In genomic region chr11:65779578-65779977, GRCm38 (mm10) we compare ENCODE assay signal across 28 mouse cellular contexts. TPM values are rescaled to one million over a fixed set of nuclear protein-coding genes. Genes with fewer than 3 reads are reported as not detected.
DNase-seq lines count a peak whose midpoint lies in the region; ATAC-seq and TF ChIP-seq lines count a peak whose summit lies in the region.
"Had no signal": no experiment of that assay in that cellular context is flagged by ENCODE, and none has a peak within 500 bp of the region (broad histone marks: within the 10 kb centered on the region; RNA-seq: fewer than 3 reads in every experiment).

No protein-coding gene starts in this region.

- no peak overlapping the region for H3ac ChIP-seq in myocyte (ENCODE audit: control insufficient read depth, insufficient read length)

- ATAC-seq in frontal cortex, adult (ENCODE audit: low TSS enrichment), result 0 out of 2 replicates have a peak, but pooled peaks have one; percentile 7
- no peak for ATAC-seq in heart, embryonic 13.5 days (ENCODE audit: extremely low read depth, insufficient number of reproducible peaks, low FRiP score, low TSS enrichment)
- ATAC-seq in liver, embryonic 12.5 days, result no peak
- no peak for ATAC-seq in liver, embryonic 11.5 days (replicated peaks; ENCODE audit: low FRiP score)
- ATAC-seq: forebrain, embryonic 15.5 days; hindbrain, embryonic 16.5 days; intestine, embryonic 15.5 days; Patski had no signal

- no peak overlapping the region for H3K4me3 ChIP-seq in heart, embryonic 13.5 days
- no peak overlapping the region for H3K4me3 ChIP-seq in liver, embryonic 12.5 days
- H3K4me3 ChIP-seq in liver, embryonic 11.5 days (ENCODE audit: low read depth, low read length), result no peak overlapping the region
- no peak overlapping the region for H3K4me3 ChIP-seq in myocyte
- H3K4me3 ChIP-seq: embryonic facial prominence, embryonic 13.5 days; erythroblast, embryonic 14.5 days; forebrain, embryonic 12.5 days; forebrain, embryonic 15.5 days; heart, embryonic 10.5 days; hindbrain, embryonic 10.5 days; hindbrain, embryonic 13.5 days; intestine, embryonic 15.5 days had no signal

- H3K9ac ChIP-seq in heart, embryonic 13.5 days, result no peak overlapping the region
- H3K9ac ChIP-seq in liver, embryonic 12.5 days, result no peak overlapping the region
- H3K9ac ChIP-seq in liver, embryonic 11.5 days (ENCODE audit: low read depth, low read length), result no peak overlapping the region
- H3K9ac ChIP-seq: embryonic facial prominence, embryonic 13.5 days; forebrain, embryonic 12.5 days; forebrain, embryonic 15.5 days; hindbrain, embryonic 13.5 days; intestine, embryonic 15.5 days had no signal

- peaks cover 14% of the 10 kb centered on the region for H3K36me3 ChIP-seq in heart, embryonic 13.5 days
- H3K36me3 ChIP-seq in liver, embryonic 12.5 days, result peaks cover 21% of the 10 kb centered on the region
- peaks cover 10% of the 10 kb centered on the region; the same call in 1 of the 2 replicates for H3K36me3 ChIP-seq in liver, embryonic 11.5 days (ENCODE audit: control insufficient read depth, insufficient read depth, low read length)
- peaks cover 5% of the 10 kb centered on the region for H3K36me3 ChIP-seq in myocyte (ENCODE audit: control insufficient read depth, insufficient read depth)
- H3K36me3 ChIP-seq: intestine, embryonic 15.5 days had no signal

- intact Hi-C loops in heart, postnatal 14 days (cut with DNase I), result no loop called here

- H3K27me3 ChIP-seq in heart, embryonic 13.5 days (replicated peaks), result no peaks in the 10 kb centered on the region
- no peaks in the 10 kb centered on the region for H3K27me3 ChIP-seq in liver, embryonic 12.5 days (replicated peaks)
- no peaks in the 10 kb centered on the region for H3K27me3 ChIP-seq in liver, embryonic 11.5 days (replicated peaks; ENCODE audit: control insufficient read depth, insufficient read depth, low read length)
- no peaks in the 10 kb centered on the region for H3K27me3 ChIP-seq in myocyte (ENCODE audit: control insufficient read depth, insufficient read depth, insufficient read length)
- H3K27me3 ChIP-seq: CH12.LX; embryonic facial prominence, embryonic 13.5 days; forebrain, embryonic 12.5 days; forebrain, embryonic 15.5 days; hindbrain, embryonic 13.5 days; intestine, embryonic 15.5 days; Patski had no signal

- peaks cover 81% of the 10 kb centered on the region for H3K79me2 ChIP-seq in myocyte (ENCODE audit: control insufficient read depth, insufficient read depth)

- no peak for TF ChIP-seq POLR2A in myocyte (IDR thresholded peaks at IDR 0.05; ENCODE audit: insufficient read length, low read depth)

- H3K9me3 ChIP-seq in heart, embryonic 13.5 days, result no peaks in the 10 kb centered on the region
- no peaks in the 10 kb centered on the region for H3K9me3 ChIP-seq in liver, embryonic 12.5 days (replicated peaks)
- H3K9me3 ChIP-seq in liver, embryonic 11.5 days (ENCODE audit: control insufficient read depth, low read length), result no peaks in the 10 kb centered on the region
- H3K9me3 ChIP-seq: embryonic facial prominence, embryonic 13.5 days; forebrain, embryonic 12.5 days; forebrain, embryonic 15.5 days; G1E; heart, embryonic 10.5 days; hindbrain, embryonic 10.5 days; hindbrain, embryonic 13.5 days; intestine, embryonic 15.5 days had no signal

- 100% methylated on average over 1 of the region's 1 CpGs for whole genome bisulfite sequencing in heart, embryonic 13.5 days
- 80% methylated on average over 1 of the region's 1 CpGs for WGBS in liver, embryonic 12.5 days (ENCODE audit: insufficient replicate concordance)
- WGBS in liver, embryonic 11.5 days, result 89% methylated on average over 1 of the region's 1 CpGs

- no peak for DNase-seq in frontal cortex, postnatal 25 days (ENCODE audit: low spot score in 2 of 2)
- no peak for DNase-seq in heart, postnatal 14 days
- no peak for DNase-seq in liver, embryonic 11.5 days (ENCODE audit: low spot score)
- DNase-seq in urinary bladder, postnatal 10 days (ENCODE audit: low spot score), result no peak
- DNase-seq: adrenal gland, postnatal 10 days; B cell, adult 2 months; cerebellum, adult 11 months; cerebellum, adult 9-11 months; cerebellum, postnatal 25 days; gastrocnemius, postnatal 25 days; heart, postnatal 36 days; kidney, adult 11 months had no signal

- 0 out of 2 replicates have a peak overlapping the region, but pooled peaks have one; percentile 22 for H3K27ac ChIP-seq in heart, embryonic 13.5 days (replicated peaks)
- H3K27ac ChIP-seq in liver, embryonic 12.5 days, result 0 out of 2 replicates have a peak overlapping the region, but pooled peaks have one; percentile 20
- H3K27ac ChIP-seq in liver, embryonic 11.5 days (ENCODE audit: low read depth, low read length), result no peak overlapping the region
- H3K27ac ChIP-seq: forebrain, embryonic 12.5 days; forebrain, embryonic 15.5 days; heart, embryonic 10.5 days; hindbrain, embryonic 10.5 days; hindbrain, embryonic 13.5 days; intestine, embryonic 15.5 days had no signal

- no peak overlapping the region for H3K4me2 ChIP-seq in heart, embryonic 13.5 days
- H3K4me2 ChIP-seq in liver, embryonic 12.5 days, result no peak overlapping the region
- H3K4me2 ChIP-seq in liver, embryonic 11.5 days, result no peak overlapping the region
- peak overlapping the region; percentile 33 for H3K4me2 ChIP-seq in myocyte (ENCODE audit: low read depth)
- H3K4me2 ChIP-seq: embryonic facial prominence, embryonic 13.5 days; forebrain, embryonic 12.5 days; forebrain, embryonic 15.5 days; hindbrain, embryonic 13.5 days; intestine, embryonic 15.5 days had no signal

- peaks cover 54% of the 10 kb centered on the region for H3K4me1 ChIP-seq in heart, embryonic 13.5 days
- peaks cover 67% of the 10 kb centered on the region for H3K4me1 ChIP-seq in liver, embryonic 12.5 days
- peaks cover 18% of the 10 kb centered on the region for H3K4me1 ChIP-seq in liver, embryonic 11.5 days (replicated peaks; ENCODE audit: control insufficient read depth, insufficient read depth, low read length)
- H3K4me1 ChIP-seq: hindbrain, embryonic 10.5 days had no signal

TF ChIP-seq in myocyte, 11 proteins besides CTCF, POLR2A, EP300 and RAD21:
- TF ChIP-seq REST (IDR thresholded peaks at IDR 0.05; ENCODE audit: insufficient read depth, insufficient read length) (no peak), MYOD1 (IDR thresholded peaks at IDR 0.05; ENCODE audit: control insufficient read depth in 1 of 3, insufficient read length in 2 of 3, low read depth in 2 of 3) (peak in 1 of 3 experiments; percentile 63)

RNA-seq across cellular contexts. Expression of gene Map2k4, which starts 8.5 kb away (rescaled TPM):
- 62.3 and 63.5 TPM in 2 replicates for polyA plus RNA-seq in heart, embryonic 13.5 days (2015; fragmentation: Nextera tagmentation; extraction: Ambion mirVana)
- 10 to 100 TPM; 47.4 to 47.5 TPM for total RNA-seq in heart, postnatal 14 days (2021)
- 43.6 and 44.3 TPM in 2 replicates for polyA plus RNA-seq in liver, embryonic 12.5 days (2016; fragmentation: Nextera tagmentation; extraction: Ambion mirVana)
- polyA plus RNA-seq in liver, embryonic 11.5 days (2014; fragmentation: Nextera tagmentation; extraction: Ambion mirVana), result 63.7 and 69.9 TPM in 2 replicates
- polyA plus RNA-seq in myocyte (2012; fragmentation: generic; extraction: Trizol), result 29.1 TPM

RNA-seq across cellular contexts. Expression of gene Zkscan6, which starts 27.4 kb away (rescaled TPM):
- 10.4 and 11.3 TPM in 2 replicates for polyA plus RNA-seq in heart, embryonic 13.5 days (2015; fragmentation: Nextera tagmentation; extraction: Ambion mirVana)
- 1 to 10 TPM; 4.9 to 6.0 TPM for total RNA-seq in heart, postnatal 14 days (2021)
- 7.5 and 8.9 TPM in 2 replicates for polyA plus RNA-seq in liver, embryonic 12.5 days (2016; fragmentation: Nextera tagmentation; extraction: Ambion mirVana)
- polyA plus RNA-seq in liver, embryonic 11.5 days (2014; fragmentation: Nextera tagmentation; extraction: Ambion mirVana), result 10.9 and 12.0 TPM in 2 replicates
- polyA plus RNA-seq in myocyte (2012; fragmentation: generic; extraction: Trizol), result 6.4 TPM
